18 mouse cellular contexts compared by ENCODE assay signal in the genomic region with DNA sequence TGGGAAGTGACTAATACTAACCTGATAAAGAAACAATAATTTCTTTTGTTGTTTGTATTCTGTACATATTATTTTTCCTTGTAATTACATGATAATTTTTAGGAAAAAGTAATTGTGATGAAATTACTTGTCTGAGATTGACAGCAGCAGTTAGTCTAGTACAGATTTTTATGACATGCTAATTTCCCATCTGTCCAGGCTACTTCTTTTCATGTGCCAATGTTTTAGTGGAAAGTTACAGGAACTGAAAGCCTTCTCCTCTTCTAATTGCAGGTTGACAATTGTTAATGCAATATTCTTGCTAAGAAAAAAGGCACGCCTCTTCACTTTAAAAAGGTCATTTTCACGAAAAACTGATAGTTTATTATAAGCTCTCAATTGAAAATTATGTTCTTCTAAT.
DNase-seq lines count a peak whose midpoint lies in the region; ATAC-seq and TF ChIP-seq lines count a peak whose summit lies in the region.
"Had no signal": no experiment of that assay in that cellular context is flagged by ENCODE, and none has a peak within 500 bp of the region (broad histone marks: within the 10 kb centered on the region; RNA-seq: fewer than 3 reads in every experiment).

No protein-coding gene starts in this region.

- 0 out of 2 replicates have a peak, but pooled peaks have one; percentile 61 for ATAC-seq in forebrain, embryonic 16.5 days
- ATAC-seq in forebrain, embryonic 11.5 days (replicated peaks; ENCODE audit: low FRiP score), result no peak
- ATAC-seq: forebrain, embryonic 15.5 days had no signal

- H3K4me3 ChIP-seq in forebrain, embryonic 16.5 days (replicated peaks; ENCODE audit: low read length), result no peak overlapping the region
- no peak overlapping the region for H3K4me3 ChIP-seq in forebrain, embryonic 11.5 days (ENCODE audit: low read depth, low read length)
- no peak overlapping the region for H3K4me3 ChIP-seq in layer of hippocampus, adult 2 months
- H3K4me3 ChIP-seq: embryonic facial prominence, embryonic 10.5 days; embryonic facial prominence, embryonic 12.5 days; forebrain, embryonic 15.5 days had no signal

- TF ChIP-seq CTCF in layer of hippocampus, adult 2 months (conservative IDR thresholded peaks at IDR 0.05), result no peak
- no peak for TF ChIP-seq CTCF in brain, embryonic 14.5 days (IDR thresholded peaks at IDR 0.05; ENCODE audit: borderline replicate concordance, extremely low read depth, insufficient read depth, insufficient read length)

- H3K36me3 ChIP-seq in forebrain, embryonic 16.5 days (ENCODE audit: control insufficient read depth, insufficient read depth), result no peaks in the 10 kb centered on the region
- H3K36me3 ChIP-seq in forebrain, embryonic 11.5 days (ENCODE audit: control insufficient read depth, insufficient read depth, low read length), result no peaks in the 10 kb centered on the region
- H3K36me3 ChIP-seq: embryonic facial prominence, embryonic 10.5 days; embryonic facial prominence, embryonic 12.5 days; forebrain, embryonic 15.5 days had no signal

- WGBS in forebrain, embryonic 16.5 days, result 54% methylated on average over 2 of the region's 2 CpGs
- 76% methylated on average over 2 of the region's 2 CpGs for WGBS in forebrain, embryonic 11.5 days

- no peak overlapping the region for H3K9ac ChIP-seq in forebrain, embryonic 16.5 days (replicated peaks; ENCODE audit: low read depth, low read length)
- H3K9ac ChIP-seq in forebrain, embryonic 11.5 days (ENCODE audit: low read length), result no peak overlapping the region
- H3K9ac ChIP-seq: embryonic facial prominence, embryonic 12.5 days; forebrain, embryonic 15.5 days had no signal

- no peak overlapping the region for H3K4me2 ChIP-seq in forebrain, embryonic 16.5 days (ENCODE audit: low read length)
- no peak overlapping the region for H3K4me2 ChIP-seq in forebrain, embryonic 11.5 days (ENCODE audit: low read depth, low read length, severe bottlenecking)
- H3K4me2 ChIP-seq: embryonic facial prominence, embryonic 12.5 days; forebrain, embryonic 15.5 days had no signal

- no peaks in the 10 kb centered on the region for H3K27me3 ChIP-seq in forebrain, embryonic 16.5 days (replicated peaks; ENCODE audit: control insufficient read depth, insufficient read depth, low read length)
- H3K27me3 ChIP-seq in forebrain, embryonic 11.5 days (ENCODE audit: control insufficient read depth, insufficient read depth, low read length), result no peaks in the 10 kb centered on the region
- H3K27me3 ChIP-seq: embryonic facial prominence, embryonic 12.5 days; forebrain, embryonic 15.5 days had no signal

- H3K9me3 ChIP-seq in forebrain, embryonic 16.5 days (ENCODE audit: control insufficient read depth, low read length), result no peaks in the 10 kb centered on the region
- H3K9me3 ChIP-seq in forebrain, embryonic 11.5 days (ENCODE audit: control insufficient read depth, low read length), result no peaks in the 10 kb centered on the region
- H3K9me3 ChIP-seq: embryonic facial prominence, embryonic 10.5 days; embryonic facial prominence, embryonic 12.5 days; forebrain, embryonic 15.5 days had no signal

- H3K4me1 ChIP-seq in forebrain, embryonic 16.5 days (replicated peaks; ENCODE audit: control insufficient read depth, insufficient read depth, low read length), result no peaks in the 10 kb centered on the region
- H3K4me1 ChIP-seq in forebrain, embryonic 11.5 days (replicated peaks; ENCODE audit: control insufficient read depth, insufficient read depth, low read length), result no peaks in the 10 kb centered on the region
- H3K4me1 ChIP-seq: embryonic facial prominence, embryonic 12.5 days; forebrain, embryonic 15.5 days had no signal

- H3K27ac ChIP-seq in forebrain, embryonic 16.5 days (ENCODE audit: low read length), result no peak overlapping the region
- H3K27ac ChIP-seq in forebrain, embryonic 11.5 days (ENCODE audit: low read depth, low read length), result no peak overlapping the region
- H3K27ac ChIP-seq in layer of hippocampus, adult 2 months, result peak overlapping the region; percentile 63; the same call in 1 of the 2 replicates
- H3K27ac ChIP-seq: embryonic facial prominence, embryonic 10.5 days; embryonic facial prominence, embryonic 12.5 days; forebrain, embryonic 15.5 days had no signal

- no peak for TF ChIP-seq POLR2A in brain, embryonic 14.5 days (IDR thresholded peaks at IDR 0.05; ENCODE audit: borderline replicate concordance, extremely low read depth, insufficient read depth, insufficient read length, poor library complexity, severe bottlenecking)

- no peak for DNase-seq in forebrain, embryonic 11.5 days (ENCODE audit: low spot score)
- peak; percentile 13 to 39 for DNase-seq in layer of hippocampus, adult 2 months (ENCODE audit: low spot score in 2 of 2)
- DNase-seq in layer of hippocampus, adult 11-12 months (ENCODE audit: low spot score), result no peak
- peak; percentile 20 for DNase-seq in brain, adult 2 months (ENCODE audit: low read depth, low spot score)
- peak; percentile 44 for DNase-seq in brain, embryonic 14.5 days (ENCODE audit: low read depth)
- no peak for DNase-seq in adrenal gland, adult (ENCODE audit: inconsistent age in 2 of 2, low spot score in 1 of 2)
- DNase-seq: adrenal gland, adult 8-10 months; adrenal gland, postnatal 14 days; adrenal gland, postnatal 36 days; cerebellum, adult 11-12 months; cerebellum, adult 2 months; cerebellum, adult 9-10 months; cerebellum, postnatal 10 days; cerebellum, postnatal 25 days had no signal

Comparison
In these comparisons a context has a peak if more than half of its experiments do, and no peak if none do; other contexts are left out.
1. DNase-seq: peak in layer of hippocampus, adult 2 months (2 of 2), brain, adult 2 months (single experiment) and brain, embryonic 14.5 days (single experiment); none in forebrain, embryonic 11.5 days (single experiment), layer of hippocampus, adult 11-12 months (single experiment) and adrenal gland, adult (0 of 2).